Mouse (Mus musculus) bone marrow macrophage, adult 2 months (primary cell): Measurements from ENCODE around the gene Dpf3.

ENCODE experiments used
- CTCF ChIP-seq: IDR thresholded peaks from 2 replicates; pipeline ENCODE4 v1.5.1; 2012; ENCODE audit warnings: low read depth, mild to moderate bottlenecking, low read length, moderate library complexity
- POLR2A ChIP-seq: IDR thresholded peaks from 2 replicates; pipeline ENCODE4 v1.6.1; 2012; ENCODE audit warnings: mild to moderate bottlenecking, low read depth, low read length, borderline replicate concordance

DNA sequence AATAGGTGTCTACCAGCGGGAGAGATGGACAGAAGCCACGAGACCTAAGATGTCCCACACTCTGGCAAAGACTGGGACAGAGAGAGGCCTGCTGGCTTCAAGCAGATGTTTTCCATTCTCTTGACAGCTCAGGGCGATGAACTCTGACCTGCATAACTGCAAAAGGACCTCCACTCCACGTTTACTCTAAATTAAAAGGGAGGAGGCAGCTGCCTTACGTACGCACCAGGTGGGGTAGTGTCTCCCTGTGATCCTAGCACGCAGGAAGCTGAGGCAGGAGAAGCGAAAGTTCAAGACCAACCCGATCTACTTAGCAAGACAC, 8.4 kb upstream of the Dpf3 start:
- TF ChIP-seq POLR2A = no peak
- no peak for TF ChIP-seq CTCF
